Mouse (Mus musculus) lung, embryonic 15.5 days (tissue): ENCODE data around the gene Slc7a11. TPM values are rescaled to one million over a fixed set of nuclear protein-coding genes. Genes with fewer than 3 reads are reported as not detected.

Experiments
- ATAC-seq: fragments of 200-750 bp; cut with Nextera tagmentation; 2 replicates; pipeline ENCODE4 v1.8.0; 2017; ENCODE audit warnings: moderate number of reproducible peaks, borderline replicate concordance; ENCODE audit not compliant: low FRiP score, low TSS enrichment; ENCODE audit errors: extremely low read depth
- H3K27ac ChIP-seq: fragments of 300-500 bp; sonication (generic); 2 replicates; pipeline ENCODE4 v1.5.1; 2015; ENCODE audit warnings: moderate library complexity, mild to moderate bottlenecking, inconsistent platforms
- H3K27me3 ChIP-seq: fragments of 300-500 bp; sonication (generic); 2 replicates; pipeline ENCODE4 v1.6.1; 2015; ENCODE audit warnings: inconsistent platforms
- H3K36me3 ChIP-seq: fragments of 300-500 bp; sonication (generic); 2 replicates; pipeline ENCODE4 v1.6.1; 2015; ENCODE audit warnings: inconsistent platforms
- H3K4me1 ChIP-seq: fragments of 300-500 bp; sonication (generic); 2 replicates; pipeline ENCODE4 v1.6.1; 2015; ENCODE audit warnings: inconsistent platforms
- H3K4me2 ChIP-seq: fragments of 300-500 bp; sonication (generic); 2 replicates; pipeline ENCODE4 v1.6.1; 2015; ENCODE audit warnings: inconsistent platforms, mild to moderate bottlenecking, moderate library complexity
- H3K4me3 ChIP-seq: fragments of 300-500 bp; sonication (generic); 2 replicates; pipeline ENCODE4 v1.5.1; 2015; ENCODE audit warnings: mild to moderate bottlenecking, inconsistent platforms
- H3K9ac ChIP-seq: fragments of 300-500 bp; sonication (generic); 2 replicates; pipeline ENCODE4 v1.6.1; 2015; ENCODE audit warnings: inconsistent platforms
- H3K9me3 ChIP-seq: fragments of 300-500 bp; sonication (generic); 2 replicates; pipeline ENCODE4 v1.6.1; 2016; ENCODE audit warnings: inconsistent platforms
- WGBS: fragments of 180-500 bp; shearing (Covaris S2); methylation state at CpG from one replicate; pipeline ENCODE4 v1.1.7; 2015; 5-methylcytosine and 5-hydroxymethylcytosine counted together
- polyA plus RNA-seq: library from polyadenylated mRNA; unstranded; fragments of >200 nt; fragmentation: Nextera tagmentation; extraction: Ambion mirVana; gene quantifications from 2 replicates; pipeline ENCODE4 v1.2.1, GENCODE M21; 2015

Gene Slc7a11
- polyA plus RNA-seq, 1 experiment from 2014 or later: 0.15 TPM

DNA sequence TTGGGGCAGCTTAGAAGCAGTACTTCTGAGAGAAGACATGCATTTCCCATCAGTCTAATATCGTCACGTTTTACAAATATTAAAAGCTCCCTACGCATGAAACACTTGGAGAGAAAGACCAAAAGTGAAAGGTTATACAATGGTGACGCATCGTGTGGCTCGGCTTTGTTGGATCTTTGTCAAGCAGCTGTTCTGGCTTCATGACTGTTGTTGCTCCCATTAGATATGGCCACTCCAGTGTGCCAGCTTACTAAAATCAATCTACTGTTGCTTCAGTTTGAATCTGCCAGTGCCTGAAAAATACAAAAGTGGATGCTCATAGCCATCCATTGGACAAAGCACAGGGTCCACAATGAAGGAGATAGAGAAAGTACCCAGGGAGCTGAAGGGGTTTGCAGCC lies 337.9 kb downstream of the Slc7a11 start:
- Histone ChIP-seq H3K27me3 (no peaks in the 10 kb centered on the region), H3K4me3 (no peak overlapping the region), H3K4me2 (no peak overlapping the region), H3K9ac (no peak overlapping the region), H3K27ac (no peak overlapping the region), H3K4me1 (no peaks in the 10 kb centered on the region), H3K9me3 (no peaks in the 10 kb centered on the region), H3K36me3 (no peaks in the 10 kb centered on the region)
- WGBS: 73% methylated on average over 6 of the region's 6 CpGs
- no peak for ATAC-seq

DNA sequence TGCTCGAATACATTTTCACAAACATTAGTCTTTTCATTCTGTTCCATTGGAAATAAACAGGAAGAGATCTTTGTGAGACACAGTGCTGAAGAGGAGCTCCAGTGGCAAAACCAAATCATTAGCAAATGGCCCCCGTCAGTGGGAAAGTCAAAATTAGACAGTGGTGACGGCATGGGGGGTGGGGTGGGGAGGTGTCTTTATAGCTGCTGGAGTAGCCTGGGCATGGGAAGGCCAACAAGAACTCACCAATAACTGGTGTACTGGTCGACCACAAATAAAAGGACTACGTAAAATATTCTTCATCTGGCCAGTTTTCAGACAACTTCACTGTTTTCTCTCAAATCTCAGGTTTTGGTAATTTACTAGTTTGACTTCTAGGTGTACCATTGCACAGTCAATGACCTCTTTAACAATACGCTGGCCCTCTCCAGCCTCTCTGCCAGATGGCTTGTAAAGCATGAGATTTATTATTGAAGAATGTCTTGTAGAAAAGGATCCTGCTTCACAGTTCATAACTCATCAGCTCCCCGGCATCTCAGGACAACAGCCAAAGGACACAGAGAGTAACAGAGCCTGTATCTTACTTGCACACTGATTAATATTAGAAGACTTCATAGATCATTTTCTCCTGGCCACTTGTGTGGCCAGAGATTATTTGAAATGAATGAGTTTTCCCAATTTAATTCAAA lies 348.9 kb downstream of the Slc7a11 start:
- Histone ChIP-seq H3K36me3 (no peaks in the 10 kb centered on the region), H3K9ac (no peak overlapping the region), H3K27ac (no peak overlapping the region), H3K27me3 (no peaks in the 10 kb centered on the region), H3K9me3 (no peaks in the 10 kb centered on the region), H3K4me2 (no peak overlapping the region), H3K4me3 (no peak overlapping the region), H3K4me1 (no peaks in the 10 kb centered on the region)
- 44% methylated on average over 7 of the region's 7 CpGs for WGBS
- ATAC-seq: no peak

DNA sequence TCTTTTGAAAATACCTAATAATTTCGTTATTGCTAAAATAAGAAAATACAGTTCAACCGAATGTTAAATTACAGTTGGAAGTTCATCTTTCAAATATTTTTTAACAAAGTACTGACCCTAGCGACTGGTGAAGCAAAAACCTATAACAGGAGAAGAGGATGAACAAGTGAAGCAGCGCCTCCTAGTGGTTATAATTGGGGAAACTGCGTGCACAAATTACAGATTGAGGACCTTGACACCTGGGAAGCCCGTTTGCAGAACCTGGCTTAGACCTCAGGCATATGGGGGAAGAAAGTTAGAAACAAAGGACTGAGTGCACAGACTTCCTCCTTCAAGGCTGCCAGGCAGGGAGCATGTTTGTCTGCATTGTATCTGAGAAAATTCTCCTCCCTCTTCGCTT lies 366.4 kb downstream of the Slc7a11 start:
- Histone ChIP-seq H3K27me3 (no peaks in the 10 kb centered on the region), H3K4me3 (no peak overlapping the region), H3K4me2 (no peak overlapping the region), H3K36me3 (no peaks in the 10 kb centered on the region), H3K4me1 (no peaks in the 10 kb centered on the region), H3K27ac (no peak overlapping the region), H3K9me3 (no peaks in the 10 kb centered on the region), H3K9ac (no peak overlapping the region)
- 20% methylated on average over 7 of the region's 7 CpGs for WGBS
- no peak for ATAC-seq

DNA sequence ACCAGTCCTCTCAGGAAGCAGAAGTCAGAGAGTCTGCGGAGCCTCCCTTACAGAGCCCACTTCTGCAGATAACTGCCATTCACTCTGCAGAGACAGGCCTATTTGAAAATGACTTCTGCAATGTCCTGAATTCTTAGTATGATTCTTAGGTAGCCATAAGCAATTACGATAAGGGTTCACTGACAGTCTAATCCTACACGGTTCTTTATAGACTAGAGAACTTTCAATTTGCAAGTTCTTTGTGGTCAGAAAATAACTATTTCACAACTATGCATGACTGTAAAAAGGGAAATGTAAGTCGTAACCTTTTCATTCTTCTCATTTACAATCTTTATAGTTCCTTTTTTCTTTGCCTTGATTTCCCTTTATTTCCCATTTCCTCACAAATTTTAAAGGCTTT lies 380.0 kb downstream of the Slc7a11 start:
- Histone ChIP-seq H3K4me1 (no peaks in the 10 kb centered on the region), H3K9ac (no peak overlapping the region), H3K27ac (no peak overlapping the region), H3K27me3 (no peaks in the 10 kb centered on the region), H3K4me3 (no peak overlapping the region), H3K9me3 (no peaks in the 10 kb centered on the region), H3K4me2 (no peak overlapping the region), H3K36me3 (no peaks in the 10 kb centered on the region)
- no peak for ATAC-seq
- WGBS: 90% methylated on average over 4 of the region's 4 CpGs

DNA sequence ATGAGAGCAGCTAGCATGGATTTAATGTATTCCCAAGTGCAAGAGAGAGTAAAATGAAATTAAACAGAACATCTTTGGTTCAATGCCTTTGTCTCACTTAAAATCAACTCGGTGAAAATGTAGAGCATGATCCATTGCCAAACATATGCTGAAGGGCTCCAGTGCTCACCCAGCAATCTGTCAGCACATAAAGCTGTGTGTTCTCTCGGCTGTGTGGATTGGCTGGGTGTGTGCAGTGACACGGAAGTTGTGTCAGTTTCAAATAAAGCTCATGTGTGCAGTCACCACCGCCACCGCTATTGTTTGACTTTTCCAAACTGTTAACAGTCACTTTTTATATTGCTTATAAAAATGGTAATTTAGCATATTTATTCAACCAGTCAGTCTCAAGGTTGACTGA lies 398.7 kb downstream of the Slc7a11 start:
- H3K9ac ChIP-seq: no peak overlapping the region
- no peaks in the 10 kb centered on the region for H3K4me1 ChIP-seq
- H3K9me3 ChIP-seq: no peaks in the 10 kb centered on the region
- H3K27ac ChIP-seq: no peak overlapping the region
- no peak for ATAC-seq
- no peak overlapping the region for H3K4me3 ChIP-seq
- H3K27me3 ChIP-seq: no peaks in the 10 kb centered on the region
- WGBS: 49% methylated on average over 5 of the region's 5 CpGs
- H3K4me2 ChIP-seq: no peak overlapping the region
- no peaks in the 10 kb centered on the region for H3K36me3 ChIP-seq

DNA sequence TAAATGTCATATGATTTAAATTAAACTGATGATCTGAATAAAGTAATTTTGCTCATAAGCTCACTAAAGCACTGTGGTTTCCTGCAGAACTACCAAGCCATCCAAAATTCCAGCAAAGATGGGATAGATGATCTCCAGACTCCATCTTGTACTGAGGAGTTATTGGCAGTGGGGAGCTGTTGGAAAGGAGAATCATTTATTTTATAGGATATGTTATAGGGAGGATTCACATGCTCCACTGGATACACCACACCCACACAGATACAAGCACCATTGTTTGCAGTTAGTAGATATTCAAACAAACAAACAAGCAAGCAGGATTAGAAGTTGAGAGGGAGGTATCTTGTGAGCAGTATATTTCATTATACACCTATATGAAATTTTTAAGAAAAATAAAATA lies 399.3 kb downstream of the Slc7a11 start:
- H3K9ac ChIP-seq: no peak overlapping the region
- no peaks in the 10 kb centered on the region for H3K4me1 ChIP-seq
- no peak overlapping the region for H3K27ac ChIP-seq
- no peak overlapping the region for H3K4me3 ChIP-seq
- H3K4me2 ChIP-seq: no peak overlapping the region
- no peaks in the 10 kb centered on the region for H3K36me3 ChIP-seq
- H3K27me3 ChIP-seq: no peaks in the 10 kb centered on the region
- no peaks in the 10 kb centered on the region for H3K9me3 ChIP-seq
- ATAC-seq: no peak

DNA sequence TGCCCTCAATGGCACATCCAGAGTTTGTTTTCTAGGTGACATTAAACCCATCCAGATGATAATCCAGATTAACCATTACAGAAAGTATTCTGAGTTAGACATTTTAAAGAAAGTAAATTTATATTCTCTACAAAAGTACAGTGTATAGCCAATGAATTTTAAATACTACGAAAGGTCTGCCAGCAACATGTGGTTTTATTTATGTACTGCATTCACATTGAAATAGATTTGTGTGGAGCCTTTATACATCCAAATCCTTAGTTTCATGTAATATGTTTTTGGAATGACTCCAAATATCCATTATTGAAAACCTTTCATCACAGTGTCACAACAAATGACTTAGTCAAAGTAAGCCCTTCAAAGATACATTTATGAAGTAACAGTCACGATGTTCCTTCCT lies 402.3 kb downstream of the Slc7a11 start:
- H3K4me2 ChIP-seq: no peak overlapping the region
- 79% methylated on average over 2 of the region's 2 CpGs for WGBS
- H3K9ac ChIP-seq: no peak overlapping the region
- no peaks in the 10 kb centered on the region for H3K9me3 ChIP-seq
- no peak for ATAC-seq
- H3K4me1 ChIP-seq: no peaks in the 10 kb centered on the region
- no peaks in the 10 kb centered on the region for H3K36me3 ChIP-seq
- no peak overlapping the region for H3K4me3 ChIP-seq
- no peak overlapping the region for H3K27ac ChIP-seq
- no peaks in the 10 kb centered on the region for H3K27me3 ChIP-seq

DNA sequence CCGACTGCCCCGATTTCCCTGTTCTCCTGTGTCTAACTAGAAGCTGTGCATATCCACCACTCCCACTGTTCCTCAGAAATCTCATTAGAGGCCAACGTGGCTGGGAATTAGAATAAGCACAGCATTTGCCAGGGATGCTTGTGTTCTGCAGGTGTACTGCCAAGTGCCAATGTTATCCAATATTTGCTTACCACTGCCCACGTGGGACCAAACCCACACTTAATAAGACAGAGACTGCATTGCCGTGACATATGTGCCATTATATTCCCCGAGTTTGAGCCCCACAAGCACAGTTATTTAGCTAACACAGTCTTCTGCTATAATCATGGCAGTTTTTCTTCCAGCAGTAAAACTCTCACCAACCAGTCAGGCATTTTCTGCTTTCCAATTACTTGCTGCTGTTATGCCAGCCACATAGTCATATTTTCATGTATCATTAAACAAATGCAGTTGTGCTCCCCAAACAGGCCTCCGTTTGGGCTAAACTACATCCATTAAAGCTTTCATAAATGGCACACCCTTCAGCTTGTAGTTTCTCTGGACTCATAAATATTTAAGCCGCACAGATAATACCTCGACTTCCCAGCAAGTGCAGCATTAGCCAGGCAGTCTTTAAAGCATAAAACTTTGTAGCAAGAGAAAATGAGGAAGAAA lies 407.4 kb downstream of the Slc7a11 start:
- no peak overlapping the region for H3K4me2 ChIP-seq
- H3K4me1 ChIP-seq: no peaks in the 10 kb centered on the region
- H3K27ac ChIP-seq: no peak overlapping the region
- no peak overlapping the region for H3K4me3 ChIP-seq
- no peak overlapping the region for H3K9ac ChIP-seq
- 70% methylated on average over 9 of the region's 9 CpGs for WGBS
- H3K9me3 ChIP-seq: no peaks in the 10 kb centered on the region
- H3K36me3 ChIP-seq: no peaks in the 10 kb centered on the region
- H3K27me3 ChIP-seq: no peaks in the 10 kb centered on the region
- no peak for ATAC-seq

DNA sequence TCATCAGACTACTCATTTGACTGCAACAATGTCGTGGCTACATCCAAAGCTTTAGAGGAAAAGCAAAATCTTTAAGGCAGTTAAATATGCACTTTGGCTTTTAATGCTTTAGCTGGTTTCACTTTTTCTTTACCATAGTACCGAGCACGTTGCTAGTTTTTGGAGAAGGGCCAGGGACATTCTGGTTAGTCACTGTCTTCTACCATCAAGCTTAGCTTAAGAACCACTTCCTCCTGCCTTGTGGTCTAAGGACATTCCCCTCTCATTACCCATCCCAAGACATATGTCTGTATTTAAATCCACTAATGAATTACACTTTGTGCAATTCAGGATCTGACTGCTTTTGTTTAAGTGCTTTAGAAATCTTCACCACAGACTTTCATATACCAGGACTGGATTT lies 410.1 kb downstream of the Slc7a11 start:
- Histone ChIP-seq H3K27me3 (no peaks in the 10 kb centered on the region), H3K9me3 (no peaks in the 10 kb centered on the region), H3K4me2 (no peak overlapping the region), H3K36me3 (no peaks in the 10 kb centered on the region), H3K4me3 (no peak overlapping the region), H3K4me1 (no peaks in the 10 kb centered on the region), H3K27ac (no peak overlapping the region), H3K9ac (no peak overlapping the region)
- ATAC-seq: no peak
- 60% methylated on average over 3 of the region's 3 CpGs for WGBS

DNA sequence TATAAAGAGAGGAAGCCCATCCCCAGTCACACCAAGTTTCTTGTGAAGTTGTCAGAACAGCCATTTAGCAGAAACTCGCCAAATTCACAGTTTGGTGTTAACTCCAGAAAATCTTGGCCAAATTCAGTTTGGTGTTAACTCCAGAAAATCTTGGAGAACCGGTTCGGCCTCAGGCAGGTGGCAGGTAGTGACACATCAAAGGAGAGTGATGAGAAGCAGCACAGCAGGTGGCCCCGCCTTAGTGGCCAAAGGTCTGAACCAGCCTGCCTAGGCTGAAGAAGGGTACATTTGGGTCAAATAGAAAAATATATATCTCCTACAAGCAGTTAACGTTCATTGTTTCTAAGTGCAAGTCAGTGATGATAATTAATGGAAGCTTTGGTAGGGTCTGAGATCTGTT lies 417.4 kb downstream of the Slc7a11 start:
- no peak for ATAC-seq
- Histone ChIP-seq H3K36me3 (no peaks in the 10 kb centered on the region), H3K27me3 (no peaks in the 10 kb centered on the region), H3K9ac (no peak overlapping the region), H3K9me3 (no peaks in the 10 kb centered on the region), H3K4me3 (no peak overlapping the region), H3K27ac (no peak overlapping the region), H3K4me2 (no peak overlapping the region), H3K4me1 (no peaks in the 10 kb centered on the region)
- 34% methylated on average over 5 of the region's 5 CpGs for WGBS

DNA sequence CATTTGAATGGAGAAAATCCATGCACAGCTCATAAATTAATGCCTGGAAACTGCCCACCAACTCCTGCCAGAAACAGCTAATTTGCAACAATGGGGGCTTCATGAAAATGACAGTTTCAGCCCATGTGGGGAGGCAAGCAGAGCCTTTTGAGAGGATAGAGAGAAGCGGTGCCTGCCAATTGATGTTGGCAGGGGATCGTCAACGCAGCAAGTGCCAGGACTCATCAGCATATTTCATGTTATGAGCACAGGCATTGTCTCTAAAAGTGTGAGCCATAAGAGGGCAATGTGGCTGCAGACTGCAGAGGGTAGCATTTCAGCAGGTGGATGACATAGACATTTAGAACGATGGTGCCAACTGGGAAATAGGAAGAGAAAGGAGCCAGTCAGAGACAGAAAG lies 429.0 kb downstream of the Slc7a11 start:
- H3K27ac ChIP-seq: no peak overlapping the region
- no peaks in the 10 kb centered on the region for H3K27me3 ChIP-seq
- no peak for ATAC-seq
- no peak overlapping the region for H3K4me2 ChIP-seq
- WGBS: 55% methylated on average over 4 of the region's 4 CpGs
- no peak overlapping the region for H3K9ac ChIP-seq
- no peaks in the 10 kb centered on the region for H3K9me3 ChIP-seq
- H3K4me3 ChIP-seq: no peak overlapping the region
- no peaks in the 10 kb centered on the region for H3K36me3 ChIP-seq
- peaks cover 8% of the 10 kb centered on the region; the same call in 1 of the 2 replicates for H3K4me1 ChIP-seq

DNA sequence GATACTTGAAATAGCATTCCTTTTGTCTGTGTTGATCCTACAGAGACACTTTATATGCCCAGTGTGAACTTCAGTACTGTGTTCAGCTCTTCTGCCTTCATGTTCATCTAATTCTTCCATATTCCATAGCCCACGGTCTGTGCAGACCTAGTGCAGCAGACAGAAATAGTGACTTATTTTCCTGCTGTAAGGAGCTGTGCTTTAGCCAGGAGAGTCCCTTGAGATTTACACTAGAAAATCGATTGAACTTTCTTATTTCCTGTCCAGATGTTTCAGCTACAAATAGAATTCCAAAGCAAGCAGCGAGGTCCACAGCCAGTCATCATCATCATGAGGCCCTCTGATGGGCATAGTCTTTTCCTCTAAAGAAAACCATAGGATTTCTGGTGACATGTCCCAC lies 431.4 kb downstream of the Slc7a11 start:
- Histone ChIP-seq H3K27me3 (no peaks in the 10 kb centered on the region), H3K27ac (no peak overlapping the region), H3K4me1 (peaks cover 8% of the 10 kb centered on the region; the same call in 1 of the 2 replicates), H3K9ac (no peak overlapping the region), H3K9me3 (no peaks in the 10 kb centered on the region), H3K4me2 (no peak overlapping the region), H3K4me3 (no peak overlapping the region), H3K36me3 (no peaks in the 10 kb centered on the region)
- no peak for ATAC-seq
- 28% methylated on average over 3 of the region's 3 CpGs for WGBS
